Mouse (Mus musculus): ENCODE measurements around the gene Smc4.
A peak's percentile ranks its signal among the peaks of the same experiment; 100 is the strongest.

Smc4 gene

GRCm38 (mm10) chr3:69004437-69005337 lies at the start of gene Smc4, which contains the start of gene Ift80:
TSS of gene Smc4 (plus strand) at chr3:69004738.
TSS of gene Ift80 (minus strand) at chr3:69004570.
- DNase-seq (ENCODE audit: extremely low read depth, low read depth) = peak; percentile 76

- DNase-seq (ENCODE audit: extremely low read depth, low read depth) = no peak
These were observed 48.1 kb upstream of the Smc4 start for GRCm38 (mm10) chr3:68956454-68956853.

GRCm38 (mm10) chr3:68957413-68957812 lies 47.1 kb upstream of the Smc4 start:
- no peak for DNase-seq (ENCODE audit: extremely low read depth, low read depth)

GRCm38 (mm10) chr3:68964682-68965081 lies 39.9 kb upstream of the Smc4 start:
- no peak for DNase-seq (ENCODE audit: extremely low read depth, low read depth)

- DNase-seq (ENCODE audit: extremely low read depth, low read depth) = no peak
These were observed 37.8 kb upstream of the Smc4 start for GRCm38 (mm10) chr3:68966527-68967285.

GRCm38 (mm10) chr3:68967404-68967803 lies 37.1 kb upstream of the Smc4 start:
- DNase-seq (ENCODE audit: extremely low read depth, low read depth) = no peak

GRCm38 (mm10) chr3:68969091-68969590 lies 35.4 kb upstream of the Smc4 start:
- DNase-seq (ENCODE audit: extremely low read depth, low read depth) = no peak

GRCm38 (mm10) chr3:68973574-68973973 lies 31.0 kb upstream of the Smc4 start:
- no peak for DNase-seq (ENCODE audit: extremely low read depth, low read depth)

GRCm38 (mm10) chr3:68974639-68975532 lies 29.7 kb upstream of the Smc4 start:
- DNase-seq (ENCODE audit: extremely low read depth, low read depth) = no peak

- no peak for DNase-seq (ENCODE audit: extremely low read depth, low read depth)
These were observed 28.7 kb upstream of the Smc4 start for GRCm38 (mm10) chr3:68975533-68976490.

GRCm38 (mm10) chr3:68977696-68978095 lies 26.8 kb upstream of the Smc4 start:
- DNase-seq (ENCODE audit: extremely low read depth, low read depth) = no peak

GRCm38 (mm10) chr3:68979187-68979586 lies 25.4 kb upstream of the Smc4 start:
- no peak for DNase-seq (ENCODE audit: extremely low read depth, low read depth)

GRCm38 (mm10) chr3:68980898-68981297 lies 23.6 kb upstream of the Smc4 start:
- DNase-seq (ENCODE audit: extremely low read depth, low read depth) = no peak

GRCm38 (mm10) chr3:68986550-68986949 lies 18.0 kb upstream of the Smc4 start:
- DNase-seq (ENCODE audit: extremely low read depth, low read depth) = no peak

- no peak for DNase-seq (ENCODE audit: extremely low read depth, low read depth)
These were observed 1.8 kb upstream of the Smc4 start for GRCm38 (mm10) chr3:69002781-69003180.

GRCm38 (mm10) chr3:69004055-69004436 lies 492 bp upstream of the Smc4 start:
- no peak for DNase-seq (ENCODE audit: extremely low read depth, low read depth)

- DNase-seq (ENCODE audit: extremely low read depth, low read depth) = no peak
These were observed 1.1 kb downstream of the Smc4 start for GRCm38 (mm10) chr3:69005338-69006245.

- DNase-seq (ENCODE audit: extremely low read depth, low read depth) = no peak
These were observed 1.8 kb downstream of the Smc4 start for GRCm38 (mm10) chr3:69006246-69006760.

GRCm38 (mm10) chr3:69008873-69009272 lies 4.3 kb downstream of the Smc4 start:
- DNase-seq (ENCODE audit: extremely low read depth, low read depth) = no peak
